Mouse (Mus musculus): ENCODE measurements around the gene Maml2. TPM values are rescaled to one million over a fixed set of nuclear protein-coding genes. Genes with fewer than 3 reads are reported as not detected.

Gene Maml2
- polyA plus RNA-seq, 1 experiment from 2014 or later, result 8.6 TPM

GRCm38 (mm10) chr9:13491854-13492620 is 194.3 kb downstream of the Maml2 start:
- Histone ChIP-seq H3K36me3 (replicated peaks; ENCODE audit: control insufficient read depth, insufficient read depth, low read depth, low read length) (no peaks in the 10 kb centered on the region), H3K4me1 (ENCODE audit: control insufficient read depth, insufficient read depth, low read length) (no peaks in the 10 kb centered on the region), H3K9me3 (replicated peaks; ENCODE audit: control insufficient read depth, low read length) (no peaks in the 10 kb centered on the region), H3K4me3 (ENCODE audit: low read depth, low read length) (no peak overlapping the region), H3K9ac (replicated peaks; ENCODE audit: low read length) (no peak overlapping the region), H3K4me2 (ENCODE audit: low read depth, low read length) (no peak overlapping the region), H3K27me3 (ENCODE audit: control insufficient read depth, insufficient read depth, low read length) (no peaks in the 10 kb centered on the region), H3K27ac (replicated peaks; ENCODE audit: low read depth, low read length) (no peak overlapping the region)
- DNase-seq (ENCODE audit: low spot score), result no peak
- WGBS, result 71% methylated on average over 9 of the region's 9 CpGs
- ATAC-seq (replicated peaks; ENCODE audit: insufficient number of reproducible peaks, low FRiP score, low TSS enrichment, low read depth), result no peak

DNA sequence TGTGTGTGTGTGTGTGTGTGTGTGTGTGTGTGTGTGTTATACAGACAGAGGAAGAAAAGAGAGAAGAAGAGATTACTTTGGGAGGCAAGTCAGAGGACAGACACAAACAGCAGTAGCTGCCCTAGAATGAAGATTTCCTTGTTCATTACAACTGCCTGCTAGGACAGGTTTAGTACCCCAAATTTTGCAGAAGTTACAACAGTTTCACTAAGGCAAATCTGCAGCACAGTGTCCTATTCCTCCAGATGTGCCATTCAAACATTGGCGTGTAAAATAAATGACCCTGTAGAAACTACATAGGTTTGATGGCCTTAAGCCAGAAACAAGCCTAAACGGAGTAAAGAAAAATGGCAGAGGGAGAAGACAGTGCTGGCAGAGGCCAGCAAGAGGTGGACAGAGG is 195.1 kb downstream of the Maml2 start:
- no peak for ATAC-seq (replicated peaks; ENCODE audit: insufficient number of reproducible peaks, low FRiP score, low TSS enrichment, low read depth)
- Histone ChIP-seq H3K9me3 (replicated peaks; ENCODE audit: control insufficient read depth, low read length) (no peaks in the 10 kb centered on the region), H3K27me3 (ENCODE audit: control insufficient read depth, insufficient read depth, low read length) (no peaks in the 10 kb centered on the region), H3K4me3 (ENCODE audit: low read depth, low read length) (no peak overlapping the region), H3K4me1 (ENCODE audit: control insufficient read depth, insufficient read depth, low read length) (no peaks in the 10 kb centered on the region), H3K27ac (replicated peaks; ENCODE audit: low read depth, low read length) (no peak overlapping the region), H3K9ac (replicated peaks; ENCODE audit: low read length) (no peak overlapping the region), H3K4me2 (ENCODE audit: low read depth, low read length) (no peak overlapping the region), H3K36me3 (replicated peaks; ENCODE audit: control insufficient read depth, insufficient read depth, low read depth, low read length) (no peaks in the 10 kb centered on the region)
- no peak for DNase-seq (ENCODE audit: low spot score)
- WGBS, result 89% methylated on average over 2 of the region's 2 CpGs

GRCm38 (mm10) chr9:13493746-13494145 is 196.0 kb downstream of the Maml2 start:
- no peak overlapping the region for H3K27ac ChIP-seq (replicated peaks; ENCODE audit: low read depth, low read length)
- H3K4me1 ChIP-seq (ENCODE audit: control insufficient read depth, insufficient read depth, low read length), result no peaks in the 10 kb centered on the region
- no peak overlapping the region for H3K9ac ChIP-seq (replicated peaks; ENCODE audit: low read length)
- no peak overlapping the region for H3K4me3 ChIP-seq (ENCODE audit: low read depth, low read length)
- WGBS, result 90% methylated on average over 2 of the region's 2 CpGs
- H3K36me3 ChIP-seq (replicated peaks; ENCODE audit: control insufficient read depth, insufficient read depth, low read depth, low read length), result no peaks in the 10 kb centered on the region
- ATAC-seq (replicated peaks; ENCODE audit: insufficient number of reproducible peaks, low FRiP score, low TSS enrichment, low read depth), result no peak
- DNase-seq (ENCODE audit: low spot score), result no peak
- no peak overlapping the region for H3K4me2 ChIP-seq (ENCODE audit: low read depth, low read length)
- no peaks in the 10 kb centered on the region for H3K9me3 ChIP-seq (replicated peaks; ENCODE audit: control insufficient read depth, low read length)
- no peaks in the 10 kb centered on the region for H3K27me3 ChIP-seq (ENCODE audit: control insufficient read depth, insufficient read depth, low read length)

- H3K4me3 ChIP-seq (ENCODE audit: low read depth, low read length), result no peak overlapping the region
- DNase-seq (ENCODE audit: low spot score), result no peak
- H3K27me3 ChIP-seq (ENCODE audit: control insufficient read depth, insufficient read depth, low read length), result no peaks in the 10 kb centered on the region
- no peak for ATAC-seq (replicated peaks; ENCODE audit: insufficient number of reproducible peaks, low FRiP score, low TSS enrichment, low read depth)
- H3K4me2 ChIP-seq (ENCODE audit: low read depth, low read length), result no peak overlapping the region
- H3K36me3 ChIP-seq (replicated peaks; ENCODE audit: control insufficient read depth, insufficient read depth, low read depth, low read length), result no peaks in the 10 kb centered on the region
- no peak overlapping the region for H3K9ac ChIP-seq (replicated peaks; ENCODE audit: low read length)
- no peaks in the 10 kb centered on the region for H3K4me1 ChIP-seq (ENCODE audit: control insufficient read depth, insufficient read depth, low read length)
- H3K9me3 ChIP-seq (replicated peaks; ENCODE audit: control insufficient read depth, low read length), result no peaks in the 10 kb centered on the region
- no peak overlapping the region for H3K27ac ChIP-seq (replicated peaks; ENCODE audit: low read depth, low read length)
Observed at GRCm38 (mm10) chr9:13495530-13495929, 197.8 kb downstream of the Maml2 start.

DNA sequence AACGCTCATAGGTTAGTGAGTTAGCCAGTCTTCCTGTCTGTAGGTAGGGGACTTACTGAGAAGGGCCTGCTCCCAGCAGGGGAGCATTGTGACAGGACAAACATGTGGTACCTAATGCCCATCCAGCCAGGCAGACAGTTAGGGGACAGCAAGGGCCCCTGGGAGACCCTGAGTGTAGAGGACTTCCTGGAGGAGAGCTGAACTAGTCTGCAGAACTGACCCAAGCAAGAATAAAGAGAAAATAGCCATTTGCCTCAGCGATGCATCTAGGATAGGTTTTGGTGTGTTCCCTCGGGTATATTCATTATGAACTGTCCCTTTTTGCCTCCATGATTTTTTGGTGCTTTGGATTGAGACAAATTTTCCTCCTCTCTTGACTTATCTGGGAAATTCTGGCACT is 199.3 kb downstream of the Maml2 start:
- Histone ChIP-seq H3K9me3 (replicated peaks; ENCODE audit: control insufficient read depth, low read length) (no peaks in the 10 kb centered on the region), H3K4me2 (ENCODE audit: low read depth, low read length) (no peak overlapping the region), H3K9ac (replicated peaks; ENCODE audit: low read length) (no peak overlapping the region), H3K4me3 (ENCODE audit: low read depth, low read length) (no peak overlapping the region), H3K36me3 (replicated peaks; ENCODE audit: control insufficient read depth, insufficient read depth, low read depth, low read length) (no peaks in the 10 kb centered on the region), H3K27ac (replicated peaks; ENCODE audit: low read depth, low read length) (no peak overlapping the region), H3K4me1 (ENCODE audit: control insufficient read depth, insufficient read depth, low read length) (no peaks in the 10 kb centered on the region), H3K27me3 (ENCODE audit: control insufficient read depth, insufficient read depth, low read length) (no peaks in the 10 kb centered on the region)
- WGBS, result 74% methylated on average over 3 of the region's 3 CpGs
- DNase-seq (ENCODE audit: low spot score) (no peak), ATAC-seq (replicated peaks; ENCODE audit: insufficient number of reproducible peaks, low FRiP score, low TSS enrichment, low read depth) (no peak)

DNA sequence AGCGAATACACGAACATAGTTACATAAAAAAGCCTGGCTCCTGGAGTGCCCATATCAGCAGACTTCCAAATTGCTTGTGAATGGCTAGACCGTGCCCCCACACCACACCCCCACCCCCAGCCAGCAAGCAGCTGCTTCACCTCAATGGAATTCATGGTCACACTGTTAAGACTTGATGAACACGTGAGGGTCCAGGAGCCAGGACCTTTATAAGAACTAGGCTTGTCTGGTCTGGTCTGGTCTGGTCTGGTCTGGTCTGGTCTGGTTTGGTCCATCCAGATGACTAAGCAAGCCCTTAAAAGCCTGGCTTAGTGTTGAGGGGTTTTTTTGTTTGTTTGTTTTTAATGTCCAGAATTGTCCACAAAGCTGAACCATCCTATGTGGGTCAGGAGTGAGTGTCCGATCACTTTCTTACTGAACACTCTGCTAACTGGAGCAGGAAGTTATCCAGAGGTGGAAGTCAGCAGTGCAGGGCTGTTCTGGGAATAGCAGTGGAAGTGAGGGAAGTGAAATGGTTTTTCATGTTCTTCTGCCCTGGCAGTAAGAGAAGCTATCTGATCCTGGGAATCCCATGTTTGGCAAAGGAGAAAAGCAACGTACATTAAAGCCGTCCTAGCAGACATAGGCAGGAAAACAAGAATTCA is 200.1 kb downstream of the Maml2 start:
- ATAC-seq (replicated peaks; ENCODE audit: insufficient number of reproducible peaks, low FRiP score, low TSS enrichment, low read depth), result peak; percentile 56; the same call in 1 of the 2 replicates
- Histone ChIP-seq H3K4me3 (ENCODE audit: low read depth, low read length) (no peak overlapping the region), H3K27ac (replicated peaks; ENCODE audit: low read depth, low read length) (no peak overlapping the region)

DNA sequence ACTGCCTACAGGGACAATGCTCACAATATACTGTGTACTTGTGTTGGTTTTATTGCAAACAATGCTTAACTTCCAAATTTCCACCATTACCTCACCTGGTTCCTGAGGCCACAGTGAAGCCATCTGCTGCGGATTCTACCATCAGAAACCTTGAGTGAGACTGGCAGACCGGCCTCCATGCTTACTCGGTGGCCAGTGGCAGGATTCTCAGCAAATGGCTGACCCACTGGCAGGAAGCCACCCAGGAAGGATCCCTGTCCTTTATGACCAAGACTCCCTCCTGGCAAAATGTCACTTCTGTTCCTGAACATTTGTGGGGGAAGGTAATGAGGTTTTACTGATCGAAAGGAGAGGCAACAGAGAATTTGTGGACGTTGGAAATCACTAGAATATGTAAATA is 202.3 kb downstream of the Maml2 start:
- Histone ChIP-seq H3K27me3 (ENCODE audit: control insufficient read depth, insufficient read depth, low read length) (no peaks in the 10 kb centered on the region), H3K9me3 (replicated peaks; ENCODE audit: control insufficient read depth, low read length) (no peaks in the 10 kb centered on the region), H3K4me3 (ENCODE audit: low read depth, low read length) (no peak overlapping the region), H3K36me3 (replicated peaks; ENCODE audit: control insufficient read depth, insufficient read depth, low read depth, low read length) (no peaks in the 10 kb centered on the region), H3K27ac (replicated peaks; ENCODE audit: low read depth, low read length) (no peak overlapping the region), H3K9ac (replicated peaks; ENCODE audit: low read length) (no peak overlapping the region), H3K4me1 (ENCODE audit: control insufficient read depth, insufficient read depth, low read length) (no peaks in the 10 kb centered on the region), H3K4me2 (ENCODE audit: low read depth, low read length) (no peak overlapping the region)
- 86% methylated on average over 5 of the region's 5 CpGs for WGBS
- DNase-seq (ENCODE audit: low spot score) (no peak), ATAC-seq (replicated peaks; ENCODE audit: insufficient number of reproducible peaks, low FRiP score, low TSS enrichment, low read depth) (no peak)

More for the DNA sequence above, 200.1 kb downstream of the Maml2 start:
- 66% methylated on average over 7 of the region's 7 CpGs for WGBS
- Histone ChIP-seq H3K9ac (replicated peaks; ENCODE audit: low read length) (no peak overlapping the region), H3K9me3 (replicated peaks; ENCODE audit: control insufficient read depth, low read length) (no peaks in the 10 kb centered on the region), H3K36me3 (replicated peaks; ENCODE audit: control insufficient read depth, insufficient read depth, low read depth, low read length) (no peaks in the 10 kb centered on the region), H3K4me1 (ENCODE audit: control insufficient read depth, insufficient read depth, low read length) (no peaks in the 10 kb centered on the region), H3K4me2 (ENCODE audit: low read depth, low read length) (no peak overlapping the region), H3K27me3 (ENCODE audit: control insufficient read depth, insufficient read depth, low read length) (no peaks in the 10 kb centered on the region)
- peak; percentile 33 for DNase-seq (ENCODE audit: low spot score)

- 86% methylated on average over 4 of the region's 4 CpGs for WGBS
- H3K4me3 ChIP-seq (ENCODE audit: low read depth, low read length), result no peak overlapping the region
Observed at GRCm38 (mm10) chr9:13505024-13505423, 207.3 kb downstream of the Maml2 start.

More at GRCm38 (mm10) chr9:13505024-13505423, 207.3 kb downstream of the Maml2 start:
- no peaks in the 10 kb centered on the region for H3K4me1 ChIP-seq (ENCODE audit: control insufficient read depth, insufficient read depth, low read length)
- no peaks in the 10 kb centered on the region for H3K27me3 ChIP-seq (ENCODE audit: control insufficient read depth, insufficient read depth, low read length)
- DNase-seq (ENCODE audit: low spot score), result no peak
- no peak for ATAC-seq (replicated peaks; ENCODE audit: insufficient number of reproducible peaks, low FRiP score, low TSS enrichment, low read depth)
- no peak overlapping the region for H3K9ac ChIP-seq (replicated peaks; ENCODE audit: low read length)
- H3K27ac ChIP-seq (replicated peaks; ENCODE audit: low read depth, low read length), result no peak overlapping the region
- no peaks in the 10 kb centered on the region for H3K9me3 ChIP-seq (replicated peaks; ENCODE audit: control insufficient read depth, low read length)
- no peak overlapping the region for H3K4me2 ChIP-seq (ENCODE audit: low read depth, low read length)
- H3K36me3 ChIP-seq (replicated peaks; ENCODE audit: control insufficient read depth, insufficient read depth, low read depth, low read length), result no peaks in the 10 kb centered on the region

All from embryonic facial prominence, embryonic 11.5 days (tissue).